Mouse (Mus musculus): ENCODE results near the gene 4933417A18Rik. TPM values are rescaled to one million over a fixed set of nuclear protein-coding genes. Genes with fewer than 3 reads are reported as not detected.
A peak's percentile ranks its signal among the peaks of the same experiment; 100 is the strongest.
"Not testable (repeated sequence)": the region's sequence is repeated elsewhere in the genome, so short reads cannot be mapped to it uniquely, and the experiment has no call there.

The 4933417A18Rik gene
- not detected for total RNA-seq (2021)
- long read RNA-seq, experiment 1: 0 reads
- long read RNA-seq, experiment 2: 0 reads

DNA sequence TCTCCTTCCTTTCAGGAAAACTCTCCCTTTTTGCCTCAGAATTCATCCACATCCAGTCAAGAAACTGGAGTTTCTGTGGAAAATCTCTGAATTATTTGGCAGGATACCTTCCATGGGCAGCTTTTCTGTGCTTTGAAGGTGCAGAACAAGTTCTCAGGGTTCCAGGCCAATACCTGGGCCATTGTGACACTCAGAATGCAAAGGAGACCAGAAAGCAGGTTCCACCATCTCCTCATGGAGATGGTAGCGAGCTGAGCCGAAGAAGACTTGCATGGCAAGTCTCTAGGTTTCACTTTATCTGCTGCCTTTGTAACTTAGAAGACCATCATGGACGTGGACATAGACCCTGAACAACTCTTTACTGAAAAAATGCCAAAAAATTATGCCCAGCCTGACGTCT, at the start of gene 4933417A18Rik, which contains the start of gene Fam217a:
Gene 4933417A18Rik, plus strand, starts transcription at position 200 of the 400 bp plus-strand sequence.
Gene Fam217a, minus strand, starts transcription at position 101 of the 400 bp plus-strand sequence.
- DNase-seq: no peak

DNA sequence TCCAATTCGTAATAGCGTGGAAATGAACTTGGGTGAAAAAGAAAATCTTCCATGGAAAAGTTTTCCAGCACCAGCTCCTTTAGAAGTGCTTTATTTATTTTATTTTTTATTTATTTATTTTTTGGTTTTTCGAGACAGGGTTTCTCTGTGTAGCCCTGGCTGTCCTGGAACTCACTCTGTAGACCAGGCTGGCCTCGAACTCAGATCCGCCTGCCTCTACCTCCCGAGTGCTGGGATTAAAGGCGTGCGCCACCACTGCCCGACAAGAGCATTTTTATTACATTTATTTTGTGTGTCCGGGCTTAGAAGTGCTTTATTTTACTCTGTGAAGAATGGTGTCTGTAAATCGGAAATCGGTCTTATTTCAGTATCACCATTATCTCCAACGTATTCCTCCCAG, 49.5 kb upstream of the 4933417A18Rik start:
- DNase-seq: peak in 1 of 2 experiments; percentile 9

DNA sequence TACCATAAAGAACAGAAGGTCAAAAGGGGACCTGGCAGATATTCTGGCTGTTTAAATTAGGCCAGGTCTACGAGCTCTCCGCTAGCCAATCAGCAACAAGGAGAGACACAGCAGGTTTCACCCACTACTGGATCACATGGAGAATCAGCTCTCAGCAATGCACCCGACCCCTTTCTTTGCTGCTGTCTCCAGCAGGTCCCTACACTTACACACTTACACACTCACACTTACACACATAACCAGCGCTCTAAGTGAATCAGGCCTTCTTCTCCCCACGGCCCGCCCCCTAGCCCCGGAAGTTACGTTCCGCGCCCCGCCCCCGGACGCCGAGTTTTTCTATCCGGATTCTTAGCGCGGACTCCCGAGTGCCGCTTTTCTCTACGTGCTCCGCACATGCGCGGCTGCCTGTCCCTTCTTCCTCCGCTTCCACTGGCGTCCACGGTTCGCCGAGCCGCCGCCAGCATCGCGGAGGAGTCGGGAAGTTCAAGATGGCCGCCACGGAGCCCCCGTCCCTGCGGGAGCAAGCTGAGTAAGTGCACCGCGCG, 49.0 kb upstream of the 4933417A18Rik start, which contains the start of gene Prpf4b:
Gene Prpf4b, plus strand, starts transcription at position 137 of the 545 bp plus-strand sequence.
- peak; percentile 95 to 96 for DNase-seq

DNA sequence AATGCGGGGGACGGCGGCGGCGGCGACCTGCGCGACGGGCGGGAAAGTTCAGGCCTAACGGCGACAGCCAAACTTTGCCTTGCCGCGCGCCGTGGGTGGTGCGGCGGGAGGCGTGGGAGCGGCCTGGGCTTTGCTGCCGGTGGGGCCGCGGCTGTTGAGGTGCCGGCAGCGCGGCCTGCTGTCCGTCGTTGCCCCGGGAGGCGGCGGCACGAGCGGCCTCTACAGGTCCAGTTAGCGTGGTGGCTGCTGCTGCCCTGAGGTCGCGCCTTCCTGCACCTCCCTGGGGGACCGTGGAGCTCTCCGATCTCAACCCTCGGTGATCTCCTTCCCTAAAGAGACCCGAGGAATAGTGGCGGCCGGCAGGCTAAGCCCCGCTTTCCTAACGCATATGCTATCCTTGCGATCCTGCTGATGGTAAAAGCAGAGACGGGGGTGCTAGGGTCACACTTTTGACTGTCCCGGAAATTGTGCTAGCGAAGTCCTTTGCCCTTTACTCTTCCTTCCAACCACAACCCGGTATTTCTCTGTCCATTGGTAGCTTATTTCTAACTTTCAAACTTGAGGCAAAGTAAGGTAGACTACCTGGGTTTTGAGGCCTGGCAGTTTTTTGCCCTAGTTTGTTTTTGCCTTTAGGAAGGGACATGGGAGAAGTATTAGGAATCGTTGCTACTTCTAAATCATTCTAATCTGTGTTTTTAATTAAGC, 48.3 kb upstream of the 4933417A18Rik start:
- DNase-seq: peak; percentile 77 to 83

DNA sequence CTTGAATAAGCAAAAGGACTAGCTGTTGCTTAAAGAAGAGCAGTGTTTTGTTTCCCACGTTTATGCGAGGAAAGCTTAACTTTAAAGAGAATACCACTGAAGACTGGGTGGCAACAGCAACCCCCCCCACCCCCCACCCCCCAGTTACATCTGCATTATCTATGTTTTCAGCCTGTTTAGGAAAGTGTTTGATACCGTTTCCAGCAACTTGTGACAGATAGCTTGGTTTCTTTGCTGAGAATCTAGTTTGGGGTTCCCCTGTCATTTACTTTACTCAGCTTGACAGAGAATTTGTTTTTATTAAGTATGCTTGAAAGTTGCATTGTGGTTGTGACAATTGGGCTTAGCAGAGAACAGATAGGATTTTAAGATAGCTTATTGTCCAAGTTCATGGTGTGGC, 47.7 kb upstream of the 4933417A18Rik start:
- DNase-seq: no peak

DNA sequence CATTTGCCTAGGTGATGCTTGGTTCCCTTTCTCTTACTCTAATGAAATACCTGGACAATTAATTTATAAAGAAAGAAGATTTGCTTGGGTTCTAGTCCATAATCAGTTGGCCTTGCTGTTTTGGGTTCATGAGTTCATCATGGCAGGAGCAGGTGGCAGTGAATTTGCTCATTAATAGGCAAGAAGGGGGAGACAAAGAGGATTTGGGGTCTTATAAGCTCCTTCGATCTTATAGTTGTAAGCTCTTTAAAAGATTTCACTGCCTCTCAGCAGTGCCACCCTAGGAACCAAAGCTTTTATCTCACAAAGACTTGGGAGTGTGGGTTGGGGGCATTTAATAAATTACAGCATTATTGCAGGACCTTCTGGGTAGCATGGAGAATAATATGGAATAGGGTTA, 31.3 kb upstream of the 4933417A18Rik start:
- no peak for DNase-seq

DNA sequence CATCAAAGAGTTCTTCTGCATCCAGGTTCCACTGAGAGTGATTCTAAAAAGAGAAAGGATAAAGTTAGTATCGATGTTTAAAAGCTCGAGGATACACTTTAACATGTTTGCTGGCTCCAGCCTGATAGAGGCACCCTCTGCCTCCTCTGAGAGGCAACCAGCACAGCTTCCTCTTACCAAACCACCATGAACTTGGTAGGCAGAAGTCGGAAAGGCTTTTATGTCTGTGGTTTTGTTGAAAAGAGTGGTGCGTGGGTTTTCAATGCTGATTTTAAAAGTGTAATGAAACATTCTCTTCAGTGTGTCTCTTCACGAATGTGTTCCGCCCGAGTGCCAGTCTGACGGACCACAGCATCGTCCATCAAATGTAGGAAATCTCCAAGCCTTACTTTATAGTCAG, 9.6 kb upstream of the 4933417A18Rik start:
- no peak for DNase-seq

DNA sequence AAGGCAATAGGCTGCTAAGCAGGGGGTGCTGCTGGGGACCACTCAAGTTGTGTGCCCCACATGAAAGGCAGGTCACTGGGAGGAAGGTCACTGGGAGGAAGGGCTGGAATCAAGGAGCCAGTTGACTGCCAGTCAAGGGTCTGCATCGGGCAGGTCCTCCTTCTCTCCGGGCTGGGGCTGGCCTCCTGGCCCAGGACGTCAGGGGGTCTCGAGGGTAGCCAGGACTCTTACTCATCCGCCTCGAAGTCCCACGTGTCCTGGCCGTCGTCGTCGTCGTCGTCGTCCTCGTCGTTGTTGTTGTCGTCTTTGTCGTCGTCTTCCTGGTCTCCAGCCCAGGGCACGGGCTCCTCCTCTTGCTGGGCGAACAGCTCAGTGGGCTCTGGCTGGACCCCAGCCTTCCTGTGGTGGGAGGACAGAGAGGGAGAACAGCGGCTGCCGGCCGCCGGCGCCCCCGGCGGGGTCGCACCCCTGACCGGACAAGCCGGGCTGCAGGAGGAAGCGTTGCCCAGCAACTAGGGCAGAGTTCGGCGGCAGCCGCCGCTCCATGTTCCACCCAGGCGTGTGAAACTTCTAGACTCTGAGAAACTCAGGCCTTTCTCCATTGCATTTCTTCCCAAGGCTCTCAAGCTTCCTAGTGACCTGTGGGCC, 7.6 kb upstream of the 4933417A18Rik start:
- DNase-seq: peak; percentile 14 to 30

DNA sequence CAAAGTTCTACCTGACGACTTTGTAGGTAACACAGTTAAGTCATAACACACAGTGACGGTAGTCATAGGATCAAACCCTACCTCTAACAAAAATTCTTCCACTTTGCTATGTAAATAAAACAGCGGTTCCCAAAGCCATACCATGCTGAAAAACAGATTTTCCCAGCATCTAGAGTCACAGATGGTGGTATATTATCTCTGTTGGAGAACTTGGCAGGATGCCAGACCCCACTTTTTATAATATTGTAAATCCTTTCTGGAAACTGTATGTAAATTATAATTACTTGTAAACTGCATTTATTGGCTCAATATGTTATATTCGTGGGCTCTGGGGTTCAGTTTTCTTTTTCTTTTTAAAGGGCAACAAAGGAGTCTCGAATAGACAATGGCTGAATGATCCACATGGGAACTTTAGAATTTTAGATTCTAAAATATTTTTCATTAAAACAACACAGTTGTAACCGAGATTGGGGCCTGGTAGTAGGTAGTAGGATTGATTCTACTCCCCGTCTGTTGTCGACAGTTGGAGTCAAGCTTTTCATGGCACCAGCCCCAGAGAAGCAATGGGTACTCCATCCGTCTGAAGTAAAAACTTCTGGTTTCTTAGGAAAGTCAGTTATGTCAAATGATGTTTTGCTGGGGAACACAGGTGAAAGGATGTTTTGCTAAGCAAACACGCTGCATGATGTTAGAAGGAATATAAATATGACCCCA, 10.9 kb downstream of the 4933417A18Rik start:
- DNase-seq: no peak

DNA sequence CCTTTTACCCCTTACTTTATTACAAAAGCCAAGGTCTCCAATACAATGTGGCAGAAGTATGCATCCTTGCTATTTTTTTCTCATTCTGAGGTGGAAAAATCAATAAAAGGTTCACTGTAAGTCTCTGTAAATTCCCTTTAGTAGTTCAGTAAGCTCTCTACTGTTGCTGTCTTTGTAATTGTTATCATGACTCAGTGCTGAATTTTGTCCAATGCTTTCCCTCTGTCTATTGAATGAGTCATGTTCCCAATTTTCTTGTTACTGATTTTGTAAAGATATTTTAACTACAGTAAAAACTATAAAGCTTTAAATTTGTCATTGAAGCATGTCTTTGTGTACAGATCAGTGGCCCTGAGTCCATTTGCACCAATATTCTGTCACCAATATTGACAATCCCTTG, 18.2 kb downstream of the 4933417A18Rik start:
- DNase-seq: no peak

DNA sequence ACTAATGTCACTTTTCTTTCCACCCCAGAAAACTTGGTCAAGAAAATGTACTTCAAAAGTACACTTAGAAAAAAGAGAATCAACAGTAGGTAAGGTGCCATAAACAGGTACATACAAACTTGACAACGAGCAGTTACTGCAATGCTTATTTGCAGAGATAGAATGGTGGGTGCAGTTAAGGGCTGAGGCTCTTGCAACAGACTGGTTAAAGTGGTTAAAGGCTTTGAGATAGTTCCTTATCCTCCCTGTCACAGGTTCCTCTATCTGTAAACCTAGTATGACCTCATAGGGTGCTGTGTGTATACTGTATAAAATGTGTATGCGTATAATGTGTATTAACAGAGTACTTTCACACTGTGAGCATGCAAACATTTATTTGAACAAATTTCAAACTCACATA, 27.2 kb downstream of the 4933417A18Rik start:
- DNase-seq: not testable (repeated sequence)

DNA sequence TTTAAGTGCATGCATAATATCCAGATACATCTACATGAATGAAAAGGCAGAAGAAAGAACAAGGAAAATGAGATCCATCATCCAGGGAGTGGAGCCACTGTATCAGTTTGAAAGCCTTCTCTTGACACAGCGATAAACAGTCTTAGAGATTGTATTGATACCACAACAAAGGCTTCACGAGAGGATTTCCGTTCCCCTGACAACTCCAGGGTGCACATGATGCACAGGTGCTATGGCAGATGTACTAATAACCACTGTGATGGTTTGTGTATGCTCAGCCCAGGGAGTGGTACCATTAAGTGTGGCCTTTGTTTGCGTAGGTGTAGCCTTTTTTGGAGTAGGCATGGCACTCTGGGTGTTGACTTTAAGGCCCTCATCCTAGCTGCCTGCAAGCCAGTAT, 32.7 kb downstream of the 4933417A18Rik start:
- no peak for DNase-seq

DNA sequence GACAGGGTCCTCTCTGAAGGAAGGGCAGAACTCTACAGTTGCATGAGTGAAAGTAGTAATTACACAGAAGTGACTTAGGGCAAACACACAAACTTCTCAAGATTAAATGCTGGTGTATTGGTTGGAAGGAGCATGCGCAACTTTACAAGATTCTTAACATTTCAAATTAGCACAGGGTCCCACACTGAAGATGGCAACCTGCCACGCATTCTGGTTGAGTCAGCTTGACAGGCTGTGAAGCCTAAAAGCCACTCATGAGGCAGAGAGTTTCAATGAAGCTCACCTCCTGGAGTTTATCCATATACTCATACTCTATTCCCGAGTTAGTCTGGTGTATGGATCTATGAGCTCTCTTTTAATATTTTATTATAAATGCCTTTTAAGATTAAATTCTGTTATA, 33.9 kb downstream of the 4933417A18Rik start:
- peak in 1 of 2 experiments; percentile 1 for DNase-seq

DNA sequence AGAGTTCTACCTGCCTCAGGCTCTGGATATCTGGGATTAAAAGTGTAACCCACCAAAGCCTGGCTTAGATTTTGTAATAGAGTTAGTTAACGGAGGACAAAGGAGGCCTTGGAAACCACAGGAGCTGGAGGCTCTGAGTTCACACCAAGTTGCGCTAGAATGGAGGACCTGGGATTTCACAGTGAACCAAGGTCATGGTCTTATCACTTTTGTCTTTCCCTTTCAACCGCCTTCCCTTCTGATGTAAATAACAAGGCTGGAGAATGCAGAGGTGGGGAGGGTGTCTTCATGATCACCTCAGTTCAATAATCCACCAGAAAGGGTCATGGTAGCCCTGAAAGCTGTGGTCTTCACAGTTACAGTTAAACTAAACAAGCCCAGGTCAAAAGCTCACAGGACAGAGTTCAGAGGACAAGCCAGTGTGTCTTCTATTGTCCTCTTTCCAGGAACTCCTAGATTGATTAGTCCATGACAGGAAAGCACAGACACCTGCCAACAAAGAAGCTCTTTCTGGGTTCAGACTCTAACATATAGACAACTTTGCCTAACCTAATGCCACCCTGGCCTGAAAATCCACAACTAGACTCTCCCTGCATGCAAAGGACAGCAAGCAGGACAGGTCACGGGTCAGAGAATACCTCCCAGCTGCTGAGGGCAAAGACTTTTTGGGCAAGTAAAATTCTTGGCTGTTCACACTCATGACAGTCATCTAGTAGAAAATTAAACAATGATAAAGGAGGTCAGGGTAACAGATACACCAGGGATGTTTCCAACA, 37.0 kb downstream of the 4933417A18Rik start:
- DNase-seq: no peak

DNA sequence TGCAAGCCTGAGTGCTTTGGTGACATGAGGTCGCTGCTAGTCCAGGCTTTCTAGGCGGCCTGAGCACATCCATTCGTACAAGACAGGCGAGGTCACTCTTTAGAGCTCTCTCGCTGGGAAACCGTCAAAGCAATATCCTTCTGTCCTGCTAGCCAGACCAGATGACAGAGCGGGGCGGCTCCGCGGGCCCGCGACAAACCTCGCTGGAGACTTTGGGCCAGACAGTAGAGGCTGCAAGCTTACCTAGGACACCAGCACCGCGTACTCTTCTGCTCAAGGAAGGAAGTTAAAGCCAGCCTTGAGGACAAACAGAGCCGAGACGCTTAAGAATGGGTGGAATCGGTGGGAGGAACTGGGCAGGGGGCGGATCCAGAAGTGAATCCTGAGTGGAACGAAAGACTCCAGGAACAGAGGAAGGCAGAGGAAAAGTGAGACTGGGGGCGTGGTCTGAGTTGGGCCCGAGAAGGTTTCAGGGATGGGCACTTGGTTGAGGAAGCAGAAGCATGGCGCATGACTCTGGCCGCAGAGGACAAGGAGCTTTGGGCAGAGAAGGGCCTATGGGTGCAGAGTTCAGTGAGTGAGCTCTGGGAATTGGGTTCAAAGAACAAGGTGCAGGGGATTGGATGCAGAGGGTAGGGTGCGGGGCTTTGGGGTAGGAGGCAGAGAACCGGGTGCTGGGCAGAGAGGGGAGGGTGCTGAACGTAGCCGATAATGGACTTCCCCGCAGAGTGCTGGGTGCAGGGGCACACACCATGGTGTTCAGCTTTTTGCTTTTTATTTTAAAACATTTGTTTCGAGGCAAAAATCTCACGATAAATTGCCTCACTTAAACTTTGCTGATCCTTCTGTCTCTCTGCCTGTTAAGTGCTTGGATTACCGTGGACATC, 39.5 kb downstream of the 4933417A18Rik start, which contains the start of gene Eci3:
Gene Eci3, minus strand, starts transcription at position 300 of the 887 bp plus-strand sequence.
- DNase-seq: peak; percentile 34 to 60

DNA sequence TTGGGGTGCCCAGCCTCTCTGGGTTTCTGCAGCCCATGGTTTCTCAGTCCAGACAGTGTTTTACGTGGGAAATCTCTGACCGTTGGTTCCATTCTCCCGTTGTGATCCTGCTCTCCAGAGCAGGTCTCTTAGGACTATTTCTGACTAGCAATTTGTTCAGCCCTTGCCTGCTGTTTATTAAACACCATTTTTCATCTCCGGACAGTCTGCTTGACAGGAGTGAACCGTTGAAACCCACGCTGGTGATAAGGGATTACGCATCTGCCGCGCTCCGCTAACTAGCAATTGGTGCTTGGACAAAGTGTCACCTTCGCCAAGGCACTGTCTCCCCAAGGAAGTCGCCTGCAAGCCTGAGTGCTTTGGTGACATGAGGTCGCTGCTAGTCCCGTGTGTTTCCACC, 40.2 kb downstream of the 4933417A18Rik start:
- DNase-seq: peak in 1 of 2 experiments; percentile 2

DNA sequence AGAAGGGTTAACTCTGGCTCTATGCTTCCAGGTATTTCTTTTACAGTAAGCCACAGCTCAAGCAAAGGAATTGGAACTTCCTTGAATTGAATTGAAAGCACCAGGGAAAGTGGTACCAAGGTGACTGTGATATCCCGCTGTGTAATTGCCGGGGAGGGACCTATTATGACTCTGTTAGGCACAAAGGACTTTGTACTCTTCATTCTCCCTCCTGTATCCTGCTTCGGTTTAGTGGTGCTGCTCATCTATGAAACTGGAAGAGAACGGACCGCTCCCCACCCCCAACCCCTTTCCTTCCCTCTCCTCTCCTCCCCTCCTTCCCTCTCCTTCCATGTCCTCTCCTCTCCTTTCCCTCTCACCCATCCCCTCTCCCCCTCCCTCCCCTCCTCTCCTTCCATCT, 40.7 kb downstream of the 4933417A18Rik start:
- no peak for DNase-seq

DNA sequence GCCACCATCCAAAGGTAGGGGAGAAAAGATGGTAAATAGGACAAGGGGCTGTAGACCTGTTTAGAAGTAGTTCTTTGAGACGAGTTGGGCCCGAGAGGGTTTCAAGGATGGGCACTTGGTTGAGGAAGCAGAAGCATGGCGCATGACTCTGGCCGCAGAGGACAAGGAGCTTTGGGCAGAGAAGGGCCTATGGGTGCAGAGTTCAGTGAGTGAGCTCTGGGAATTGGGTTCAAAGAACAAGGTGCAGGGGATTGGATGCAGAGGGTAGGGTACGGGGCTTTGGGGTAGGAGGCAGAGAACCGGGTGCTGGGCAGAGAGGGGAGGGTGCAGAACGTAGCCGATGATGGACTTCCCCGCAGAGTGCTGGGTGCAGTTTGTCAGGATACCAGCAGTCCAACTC, 41.4 kb downstream of the 4933417A18Rik start:
- DNase-seq: not testable (repeated sequence)

DNA sequence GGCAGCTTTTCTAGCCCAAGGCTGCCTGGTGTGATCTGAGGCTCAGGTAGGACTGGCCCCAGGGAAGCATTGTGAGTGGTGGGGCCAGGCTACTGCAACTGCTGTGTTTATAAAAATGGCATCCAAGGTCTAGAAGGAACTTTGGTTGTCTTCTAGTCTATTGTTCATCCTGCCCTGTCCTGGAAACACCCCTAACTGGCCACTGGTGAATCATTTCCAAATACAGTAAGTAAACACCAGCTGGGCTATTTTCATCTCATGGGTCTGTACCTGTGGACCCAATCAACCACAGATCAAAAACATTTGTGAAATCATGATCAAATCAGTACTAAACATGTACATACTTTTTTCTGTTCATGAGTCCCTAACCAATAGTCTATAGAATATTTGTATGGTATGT, 48.2 kb downstream of the 4933417A18Rik start:
- DNase-seq: not testable (repeated sequence)

DNA sequence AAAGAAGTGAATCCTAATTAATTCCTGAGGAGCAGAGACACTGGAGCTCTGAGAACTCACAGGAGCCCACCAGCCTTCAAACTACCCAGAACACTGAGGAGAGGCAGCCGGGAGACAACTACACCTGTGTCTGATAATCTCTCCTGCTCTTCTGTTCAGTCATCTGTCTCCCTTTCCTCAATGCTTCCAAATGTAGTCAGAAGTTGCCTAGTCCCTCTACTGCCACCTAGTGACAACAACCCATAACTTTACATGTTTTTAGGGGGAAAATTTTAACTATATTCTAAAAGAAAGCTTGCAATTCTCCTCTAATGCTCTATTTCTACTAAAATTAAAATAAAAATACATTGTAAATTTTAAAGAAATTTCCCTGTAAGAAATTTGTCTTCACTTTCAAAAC, 48.9 kb downstream of the 4933417A18Rik start:
- peak in 1 of 2 experiments; percentile 14 for DNase-seq
